In genomic region chr8:79209641-79210358, GRCm38 (mm10) we compare ENCODE assay signal across 9 mouse cellular contexts. TPM values are rescaled to one million over a fixed set of nuclear protein-coding genes. Genes with fewer than 3 reads are reported as not detected.
DNase-seq lines count a peak whose midpoint lies in the region; ATAC-seq and TF ChIP-seq lines count a peak whose summit lies in the region.
"Had no signal": no experiment of that assay in that cellular context is flagged by ENCODE, and none has a peak within 500 bp of the region (broad histone marks: within the 10 kb centered on the region; RNA-seq: fewer than 3 reads in every experiment).

No protein-coding gene starts in this region.

- H3K4me3 ChIP-seq in E14TG2a.4 (replicated peaks; ENCODE audit: low read length): peak overlapping the region; percentile 76
- H3K4me3 ChIP-seq in embryonic facial prominence, embryonic 10.5 days: peak overlapping the region; percentile 56
- H3K4me3 ChIP-seq in heart, embryonic 11.5 days (ENCODE audit: low read depth, low read length): peak overlapping the region; percentile 34
- peak overlapping the region; percentile 29 for H3K4me3 ChIP-seq in kidney, postnatal 0 days (replicated peaks; ENCODE audit: low read depth, low read length)
- peak overlapping the region; percentile 25 for H3K4me3 ChIP-seq in stomach, embryonic 14.5 days (ENCODE audit: low read depth, low read length)

- peaks cover 40% of the 10 kb centered on the region for H3K27me3 ChIP-seq in E14TG2a.4 (ENCODE audit: insufficient read depth, low read length)
- no peaks in the 10 kb centered on the region for H3K27me3 ChIP-seq in embryonic facial prominence, embryonic 10.5 days (replicated peaks; ENCODE audit: low read depth, poor library complexity, severe bottlenecking)
- no peaks in the 10 kb centered on the region for H3K27me3 ChIP-seq in heart, embryonic 11.5 days (ENCODE audit: control insufficient read depth, insufficient read depth, low read length)
- H3K27me3 ChIP-seq in kidney, postnatal 0 days (ENCODE audit: insufficient read depth, low read length): no peaks in the 10 kb centered on the region
- no peaks in the 10 kb centered on the region for H3K27me3 ChIP-seq in stomach, embryonic 14.5 days (ENCODE audit: control insufficient read depth, insufficient read depth, low read length)

- peaks cover 13% of the 10 kb centered on the region for H3K9me3 ChIP-seq in E14TG2a.4 (ENCODE audit: low read length)
- H3K9me3 ChIP-seq in embryonic facial prominence, embryonic 10.5 days: 0 out of 2 replicates have a peak, but pooled peaks cover 6% of the 10 kb centered on the region
- H3K9me3 ChIP-seq in heart, embryonic 11.5 days (replicated peaks; ENCODE audit: control insufficient read depth, low read length): 0 out of 2 replicates have a peak, but pooled peaks cover 3% of the 10 kb centered on the region
- H3K9me3 ChIP-seq in kidney, postnatal 0 days (replicated peaks; ENCODE audit: low read length): no peaks in the 10 kb centered on the region
- H3K9me3 ChIP-seq in stomach, embryonic 14.5 days (ENCODE audit: control insufficient read depth, low read depth, low read length): no peaks in the 10 kb centered on the region

- no peaks in the 10 kb centered on the region for H3K36me3 ChIP-seq in E14TG2a.4 (ENCODE audit: insufficient read depth, low read length)
- no peaks in the 10 kb centered on the region for H3K36me3 ChIP-seq in embryonic facial prominence, embryonic 10.5 days (replicated peaks)
- no peaks in the 10 kb centered on the region for H3K36me3 ChIP-seq in heart, embryonic 11.5 days (ENCODE audit: control insufficient read depth, insufficient read depth, low read length)
- no peaks in the 10 kb centered on the region for H3K36me3 ChIP-seq in kidney, postnatal 0 days (ENCODE audit: insufficient read depth, low read length)
- H3K36me3 ChIP-seq in stomach, embryonic 14.5 days (ENCODE audit: control insufficient read depth, insufficient read depth, low read length): no peaks in the 10 kb centered on the region

- TF ChIP-seq CTCF in E14TG2a.4 (conservative IDR thresholded peaks at IDR 0.05; ENCODE audit: low read length): no peak
- no peak for TF ChIP-seq CTCF in kidney, postnatal 0 days (IDR thresholded peaks at IDR 0.05; ENCODE audit: low read depth)

- WGBS in embryonic facial prominence, embryonic 10.5 days: 2% methylated on average over 27 of the region's 27 CpGs
- WGBS in heart, embryonic 11.5 days (ENCODE audit: insufficient replicate concordance): 5% methylated on average over 27 of the region's 27 CpGs
- WGBS in kidney, postnatal 0 days: 8% methylated on average over 27 of the region's 27 CpGs
- WGBS in stomach, embryonic 14.5 days: 6% methylated on average over 27 of the region's 27 CpGs

- peak; percentile 33 to 36 for DNase-seq in adrenal gland, adult 18-20 months (ENCODE audit: low spot score in 2 of 2)
- peak; percentile 84 for DNase-seq in embryonic facial prominence, embryonic 10.5 days (ENCODE audit: low spot score)
- DNase-seq in kidney, postnatal 0 days (ENCODE audit: low spot score): peak; percentile 72
- DNase-seq in lung, postnatal 36 days: peak; percentile 27
- DNase-seq in right cerebral cortex, adult 2 months (ENCODE audit: low spot score in 2 of 2): no peak

- H3K4me2 ChIP-seq in heart, embryonic 11.5 days: peak overlapping the region; percentile 75
- H3K4me2 ChIP-seq in kidney, postnatal 0 days (ENCODE audit: low read length): peak overlapping the region; percentile 73
- peak overlapping the region; percentile 67 for H3K4me2 ChIP-seq in stomach, embryonic 14.5 days (replicated peaks; ENCODE audit: low read depth, low read length)

- peak; percentile 64 for ATAC-seq in heart, embryonic 11.5 days (replicated peaks; ENCODE audit: insufficient number of reproducible peaks, low FRiP score, low TSS enrichment)
- peak; percentile 60 for ATAC-seq in kidney, postnatal 0 days (replicated peaks; ENCODE audit: low FRiP score, low read depth)
- ATAC-seq in stomach, embryonic 14.5 days (ENCODE audit: insufficient number of reproducible peaks, insufficient read depth, low FRiP score, low read depth): peak; percentile 79

- H3K9ac ChIP-seq in heart, embryonic 11.5 days (ENCODE audit: low read depth, low read length): peak overlapping the region; percentile 76
- H3K9ac ChIP-seq in kidney, postnatal 0 days (ENCODE audit: low read depth, low read length): peak overlapping the region; percentile 62
- H3K9ac ChIP-seq in stomach, embryonic 14.5 days (replicated peaks; ENCODE audit: low read depth, low read length): peak overlapping the region; percentile 30; the same call in 1 of the 2 replicates

- peak overlapping the region; percentile 95 for H3K27ac ChIP-seq in embryonic facial prominence, embryonic 10.5 days (replicated peaks)
- peak overlapping the region; percentile 85 for H3K27ac ChIP-seq in heart, embryonic 11.5 days (ENCODE audit: low read depth, low read length)
- H3K27ac ChIP-seq in kidney, postnatal 0 days: peak overlapping the region; percentile 87
- peak overlapping the region; percentile 94 for H3K27ac ChIP-seq in stomach, embryonic 14.5 days (ENCODE audit: low read length)

- peaks cover 22% of the 10 kb centered on the region for H3K4me1 ChIP-seq in E14TG2a.4 (replicated peaks; ENCODE audit: low read depth, low read length)
- H3K4me1 ChIP-seq in embryonic facial prominence, embryonic 10.5 days: peaks cover 44% of the 10 kb centered on the region
- peaks cover 22% of the 10 kb centered on the region for H3K4me1 ChIP-seq in heart, embryonic 11.5 days (ENCODE audit: control insufficient read depth, insufficient read depth, low read length)
- H3K4me1 ChIP-seq in kidney, postnatal 0 days (replicated peaks; ENCODE audit: insufficient read depth, low read length): peaks cover 25% of the 10 kb centered on the region
- peaks cover 20% of the 10 kb centered on the region for H3K4me1 ChIP-seq in stomach, embryonic 14.5 days (ENCODE audit: control insufficient read depth, insufficient read depth, low read length)

RNA-seq across cellular contexts. Expression of gene 1700011L22Rik, which starts 38.6 kb away (rescaled TPM):
- total RNA-seq in adrenal gland, adult 18-20 months (2021): not detected
- not detected in 2 replicates for polyA plus RNA-seq in embryonic facial prominence, embryonic 10.5 days (2016; fragmentation: Nextera tagmentation; extraction: Ambion mirVana)
- polyA plus RNA-seq in heart, embryonic 11.5 days (2014; fragmentation: Nextera tagmentation; extraction: Ambion mirVana): not detected in 2 replicates
- not detected in 2 replicates for polyA plus RNA-seq in kidney, postnatal 0 days (2015; fragmentation: Nextera tagmentation; extraction: Ambion mirVana)
- not detected in 2 replicates for polyA plus RNA-seq in stomach, embryonic 14.5 days (2014; fragmentation: Nextera tagmentation; extraction: Ambion mirVana)
- polyA plus RNA-seq: large intestine, adult 2 months had no signal

Comparison
In these comparisons a context has a peak if more than half of its experiments do, and no peak if none do; other contexts are left out.
1. H3K4me3 ChIP-seq: peak in every context shown above with its lines; median percentile 76 in E14TG2a.4; 56 in embryonic facial prominence, embryonic 10.5 days; 34 in heart, embryonic 11.5 days; 29 in kidney, postnatal 0 days; 25 in stomach, embryonic 14.5 days.
2. DNase-seq: peak in adrenal gland, adult 18-20 months (2 of 2), embryonic facial prominence, embryonic 10.5 days (single experiment), kidney, postnatal 0 days (single experiment) and lung, postnatal 36 days (single experiment); none in right cerebral cortex, adult 2 months (0 of 2).
3. Peak in every context shown above with its lines, with median percentiles within 50 percentile points of each other: H3K27ac ChIP-seq, ATAC-seq, H3K4me2 ChIP-seq and H3K9ac ChIP-seq.